Comparison of ENCODE assay signal across 7 mouse cellular contexts in the genomic region with DNA sequence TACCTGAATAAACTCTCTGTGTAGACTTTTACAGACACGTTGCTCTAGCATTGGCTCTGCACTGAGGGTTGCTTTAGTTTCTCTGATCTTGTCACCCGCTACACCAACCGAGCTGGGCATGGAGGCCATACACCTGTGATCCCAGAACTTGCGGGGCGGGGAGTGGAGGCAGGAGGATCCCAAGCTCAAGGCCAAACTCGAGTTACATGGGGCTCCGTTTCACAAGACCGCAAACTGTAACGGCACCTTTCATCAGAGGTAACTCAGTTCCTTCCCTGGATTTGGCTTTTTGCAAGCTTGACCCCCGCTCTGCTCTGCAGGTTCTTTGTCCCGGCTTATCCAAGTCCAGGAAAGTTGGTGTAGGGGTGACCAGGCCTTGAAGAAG. TPM values are rescaled to one million over a fixed set of nuclear protein-coding genes. Genes with fewer than 3 reads are reported as not detected.
DNase-seq lines count a peak whose midpoint lies in the region; ATAC-seq and TF ChIP-seq lines count a peak whose summit lies in the region.

No protein-coding gene starts in this region.

- no peak for TF ChIP-seq CTCF in small intestine, adult 2 months (IDR thresholded peaks at IDR 0.05; ENCODE audit: extremely low read depth, insufficient read length, insufficient replicate concordance, low read depth, low read length)

- H3K4me3 ChIP-seq in lung, embryonic 15.5 days, result peak overlapping the region; percentile 99
- peak overlapping the region; percentile 83 for H3K4me3 ChIP-seq in forebrain, embryonic 11.5 days (ENCODE audit: low read depth, low read length)
- H3K4me3 ChIP-seq in limb, embryonic 12.5 days (replicated peaks), result peak overlapping the region; percentile 87
- peak overlapping the region; percentile 83 for H3K4me3 ChIP-seq in small intestine, adult 2 months (ENCODE audit: low read depth, low read length)

- H3K9me3 ChIP-seq in lung, embryonic 15.5 days, result no peaks in the 10 kb centered on the region
- H3K9me3 ChIP-seq in forebrain, embryonic 11.5 days (ENCODE audit: control insufficient read depth, low read length), result no peaks in the 10 kb centered on the region
- H3K9me3 ChIP-seq in limb, embryonic 12.5 days, result no peaks in the 10 kb centered on the region

- peak overlapping the region; percentile 95 for H3K4me2 ChIP-seq in lung, embryonic 15.5 days
- H3K4me2 ChIP-seq in forebrain, embryonic 11.5 days (ENCODE audit: low read depth, low read length, severe bottlenecking), result peak overlapping the region; percentile 96
- H3K4me2 ChIP-seq in limb, embryonic 12.5 days, result peak overlapping the region; percentile 82

- no peaks in the 10 kb centered on the region for H3K27me3 ChIP-seq in lung, embryonic 15.5 days
- H3K27me3 ChIP-seq in forebrain, embryonic 11.5 days (ENCODE audit: control insufficient read depth, insufficient read depth, low read length), result no peaks in the 10 kb centered on the region
- H3K27me3 ChIP-seq in limb, embryonic 12.5 days, result no peaks in the 10 kb centered on the region
- no peaks in the 10 kb centered on the region for H3K27me3 ChIP-seq in small intestine, adult 2 months (ENCODE audit: control insufficient read depth, insufficient read depth, low read length)

- no peak for TF ChIP-seq POLR2A in small intestine, adult 2 months (IDR thresholded peaks at IDR 0.05; ENCODE audit: low read depth, low read length)

- H3K4me1 ChIP-seq in lung, embryonic 15.5 days, result peaks cover 16% of the 10 kb centered on the region
- H3K4me1 ChIP-seq in forebrain, embryonic 11.5 days (replicated peaks; ENCODE audit: control insufficient read depth, insufficient read depth, low read length), result peaks cover 11% of the 10 kb centered on the region; the same call in 1 of the 2 replicates
- peaks cover 20% of the 10 kb centered on the region for H3K4me1 ChIP-seq in limb, embryonic 12.5 days (replicated peaks)
- peaks cover 10% of the 10 kb centered on the region; the same call in 1 of the 2 replicates for H3K4me1 ChIP-seq in small intestine, adult 2 months (ENCODE audit: control insufficient read depth, insufficient read depth, insufficient read length, low read length)

- H3K9ac ChIP-seq in lung, embryonic 15.5 days, result peak overlapping the region; percentile 65
- peak overlapping the region; percentile 83 for H3K9ac ChIP-seq in forebrain, embryonic 11.5 days (ENCODE audit: low read length)
- peak overlapping the region; percentile 79 for H3K9ac ChIP-seq in limb, embryonic 12.5 days (replicated peaks)

- H3K27ac ChIP-seq in lung, embryonic 15.5 days, result 0 out of 2 replicates have a peak overlapping the region, but pooled peaks have one; percentile 82
- peak overlapping the region; percentile 34; the same call in 1 of the 2 replicates for H3K27ac ChIP-seq in forebrain, embryonic 11.5 days (ENCODE audit: low read depth, low read length)
- H3K27ac ChIP-seq in limb, embryonic 12.5 days, result no peak overlapping the region
- peak overlapping the region; percentile 70 for H3K27ac ChIP-seq in small intestine, adult 2 months (ENCODE audit: insufficient read depth, low read depth, low read length)

- no peaks in the 10 kb centered on the region for H3K36me3 ChIP-seq in lung, embryonic 15.5 days
- no peaks in the 10 kb centered on the region; the same call in 1 of the 2 replicates for H3K36me3 ChIP-seq in forebrain, embryonic 11.5 days (ENCODE audit: control insufficient read depth, insufficient read depth, low read length)
- H3K36me3 ChIP-seq in limb, embryonic 12.5 days, result peaks cover 9% of the 10 kb centered on the region
- no peaks in the 10 kb centered on the region for H3K36me3 ChIP-seq in small intestine, adult 2 months (ENCODE audit: control insufficient read depth, insufficient read depth, low read length)

- no peak for DNase-seq in lung, postnatal 36 days
- no peak for DNase-seq in forebrain, embryonic 11.5 days (ENCODE audit: low spot score)
- DNase-seq in cerebellum, adult 11-12 months, result no peak
- no peak for DNase-seq in urinary bladder, postnatal 4 days (ENCODE audit: low spot score in 2 of 2)

- no peak for ATAC-seq in lung, embryonic 15.5 days (ENCODE audit: borderline replicate concordance, extremely low read depth, low FRiP score, low TSS enrichment)
- no peak for ATAC-seq in forebrain, embryonic 11.5 days (replicated peaks; ENCODE audit: low FRiP score)
- 0 out of 2 replicates have a peak, but pooled peaks have one; percentile 18 for ATAC-seq in limb, embryonic 12.5 days (ENCODE audit: insufficient number of reproducible peaks, insufficient read depth, low FRiP score, low TSS enrichment, low read depth)

- WGBS in lung, embryonic 15.5 days, result 30% methylated on average over 11 of the region's 11 CpGs
- WGBS in forebrain, embryonic 11.5 days, result 41% methylated on average over 11 of the region's 11 CpGs
- WGBS in limb, embryonic 12.5 days, result 36% methylated on average over 11 of the region's 11 CpGs
- WGBS in small intestine, adult 2 months, result 19% methylated on average over 11 of the region's 11 CpGs

RNA-seq across cellular contexts. Expression of gene Sec22c, which starts 1.0 kb away (rescaled TPM):
- 9.8 and 10.3 TPM in 2 replicates for polyA plus RNA-seq in lung, embryonic 15.5 days (2015; fragmentation: Nextera tagmentation; extraction: Ambion mirVana)
- 17.5 and 19.6 TPM in 2 replicates for polyA plus RNA-seq in forebrain, embryonic 11.5 days (2014; fragmentation: Nextera tagmentation; extraction: Ambion mirVana)
- polyA plus RNA-seq in limb, embryonic 12.5 days (2016; fragmentation: Nextera tagmentation; extraction: Ambion mirVana), result 13.9 and 16.2 TPM in 2 replicates
- 18.2 and 27.0 TPM in 2 replicates for polyA plus RNA-seq in small intestine, adult 2 months (2012; rRNA removed)

RNA-seq across cellular contexts. Expression of gene Ss18l2, which starts 5.9 kb away (rescaled TPM):
- polyA plus RNA-seq in lung, embryonic 15.5 days (2015; fragmentation: Nextera tagmentation; extraction: Ambion mirVana), result 96.0 and 101 TPM in 2 replicates
- polyA plus RNA-seq in forebrain, embryonic 11.5 days (2014; fragmentation: Nextera tagmentation; extraction: Ambion mirVana), result 90.3 and 94.3 TPM in 2 replicates
- polyA plus RNA-seq in limb, embryonic 12.5 days (2016; fragmentation: Nextera tagmentation; extraction: Ambion mirVana), result 95.8 and 105 TPM in 2 replicates
- polyA plus RNA-seq in small intestine, adult 2 months (2012; rRNA removed), result 10.9 and 11.6 TPM in 2 replicates

RNA-seq across cellular contexts. Expression of gene Nktr, which starts 14.7 kb away (rescaled TPM):
- polyA plus RNA-seq in lung, embryonic 15.5 days (2015; fragmentation: Nextera tagmentation; extraction: Ambion mirVana), result 57.5 and 60.4 TPM in 2 replicates
- polyA plus RNA-seq in forebrain, embryonic 11.5 days (2014; fragmentation: Nextera tagmentation; extraction: Ambion mirVana), result 61.6 and 67.5 TPM in 2 replicates
- 68.4 and 71.5 TPM in 2 replicates for polyA plus RNA-seq in limb, embryonic 12.5 days (2016; fragmentation: Nextera tagmentation; extraction: Ambion mirVana)
- 16.7 and 30.2 TPM in 2 replicates for polyA plus RNA-seq in small intestine, adult 2 months (2012; rRNA removed)

RNA-seq across cellular contexts. Expression of gene Zfp651, which starts 54.9 kb away (rescaled TPM):
- 16.7 and 17.7 TPM in 2 replicates for polyA plus RNA-seq in lung, embryonic 15.5 days (2015; fragmentation: Nextera tagmentation; extraction: Ambion mirVana)
- 9.4 and 12.0 TPM in 2 replicates for polyA plus RNA-seq in forebrain, embryonic 11.5 days (2014; fragmentation: Nextera tagmentation; extraction: Ambion mirVana)
- 13.7 and 16.7 TPM in 2 replicates for polyA plus RNA-seq in limb, embryonic 12.5 days (2016; fragmentation: Nextera tagmentation; extraction: Ambion mirVana)
- 5.9 and 8.9 TPM in 2 replicates for polyA plus RNA-seq in small intestine, adult 2 months (2012; rRNA removed)
